Mouse (Mus musculus) testis, adult 2 months (tissue): ENCODE measurements around the gene Nos1.

Source experiments
- CTCF ChIP-seq: fragments of 200-500 bp; IDR thresholded peaks from 2 replicates; pipeline ENCODE4 v1.5.1; 2012; ENCODE audit warnings: low read depth, mild to moderate bottlenecking, inconsistent platforms, low read length, moderate library complexity; ENCODE audit not compliant: control insufficient read depth, insufficient read depth, insufficient replicate concordance
- POLR2A ChIP-seq: fragments of 200-500 bp; IDR thresholded peaks from 2 replicates; pipeline ENCODE4 v1.6.1; 2012; ENCODE audit warnings: low read depth, mild to moderate bottlenecking, inconsistent platforms, low read length, moderate library complexity; ENCODE audit not compliant: control insufficient read depth

DNA sequence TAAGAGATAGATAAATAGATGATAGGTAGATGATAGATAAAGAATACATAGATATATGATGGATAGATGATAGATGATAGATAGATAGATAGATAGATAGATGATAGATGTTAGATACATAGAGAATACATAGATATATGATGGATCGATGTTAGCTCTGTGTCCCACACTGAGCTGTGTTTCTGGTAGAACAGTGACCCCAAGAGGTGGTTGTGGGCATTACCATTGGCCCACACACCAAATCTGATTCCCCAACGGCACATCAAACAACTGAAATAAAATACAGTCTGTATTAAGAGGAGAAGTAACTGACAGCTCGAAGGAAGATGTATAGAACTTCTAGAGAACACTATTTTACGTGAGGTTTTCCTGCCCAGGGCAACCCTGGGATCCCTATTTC lies 165.8 kb downstream of the Nos1 start:
- TF ChIP-seq POLR2A, result no peak
- TF ChIP-seq CTCF, result no peak; the same call in 1 of the 2 replicates
